Mouse (Mus musculus) forebrain, embryonic 15.5 days (tissue): ENCODE measurements around the gene Fam78b. TPM values are rescaled to one million over a fixed set of nuclear protein-coding genes. Genes with fewer than 3 reads are reported as not detected.

ENCODE experiments used
- ATAC-seq: fragments of 200-750 bp; cut with Nextera tagmentation; replicated peaks from 2 replicates; pipeline ENCODE4 v1.8.0; 2017; ENCODE audit warnings: mild to moderate bottlenecking, moderate TSS enrichment, moderate library complexity
- H3K27ac ChIP-seq: fragments of 300-500 bp; sonication (generic); replicated peaks from 2 replicates; pipeline ENCODE4 v1.5.1; 2015; ENCODE audit warnings: mild to moderate bottlenecking, inconsistent platforms
- H3K27me3 ChIP-seq: fragments of 300-500 bp; sonication (generic); 2 replicates; pipeline ENCODE4 v1.6.1; 2015; ENCODE audit warnings: inconsistent platforms
- H3K36me3 ChIP-seq: fragments of 300-500 bp; sonication (generic); 2 replicates; pipeline ENCODE4 v1.6.1; 2015; ENCODE audit warnings: mild to moderate bottlenecking, inconsistent platforms
- H3K4me1 ChIP-seq: fragments of 300-500 bp; sonication (generic); 2 replicates; pipeline ENCODE4 v1.6.1; 2015; ENCODE audit warnings: inconsistent platforms
- H3K4me2 ChIP-seq: fragments of 300-500 bp; sonication (generic); replicated peaks from 2 replicates; pipeline ENCODE4 v1.6.1; 2015; ENCODE audit warnings: mild to moderate bottlenecking, inconsistent platforms
- H3K4me3 ChIP-seq: fragments of 300-500 bp; sonication (generic); 2 replicates; pipeline ENCODE4 v1.5.1; 2015; ENCODE audit warnings: mild to moderate bottlenecking, inconsistent platforms
- H3K9ac ChIP-seq: fragments of 300-500 bp; sonication (generic); replicated peaks from 2 replicates; pipeline ENCODE4 v1.6.1; 2015; ENCODE audit warnings: mild to moderate bottlenecking, inconsistent platforms
- H3K9me3 ChIP-seq: fragments of 300-500 bp; sonication (generic); 2 replicates; pipeline ENCODE4 v1.6.1; 2016; ENCODE audit warnings: inconsistent platforms
- WGBS: fragments of 180-500 bp; shearing (Covaris S2); methylation state at CpG from one replicate; pipeline ENCODE4 v1.1.7; 2015; ENCODE audit warnings: mixed read lengths; 5-methylcytosine and 5-hydroxymethylcytosine counted together
- polyA plus RNA-seq: library from polyadenylated mRNA; unstranded; fragments of >200 nt; fragmentation: Nextera tagmentation; extraction: Ambion mirVana; gene quantifications from 2 replicates; pipeline ENCODE4 v1.2.1, GENCODE M21; 2015

The Fam78b gene
- polyA plus RNA-seq, 1 experiment from 2014 or later: 7.6 TPM

GRCm38 (mm10) chr1:167007341-167007740 is 6.1 kb downstream of the Fam78b start:
- Histone ChIP-seq H3K27ac (no peak overlapping the region), H3K9me3 (no peaks in the 10 kb centered on the region), H3K36me3 (no peaks in the 10 kb centered on the region), H3K4me2 (no peak overlapping the region), H3K9ac (no peak overlapping the region), H3K4me1 (peaks cover 20% of the 10 kb centered on the region), H3K4me3 (no peak overlapping the region), H3K27me3 (no peaks in the 10 kb centered on the region)
- 88% methylated on average over 6 of the region's 6 CpGs for WGBS
- no peak for ATAC-seq

DNA sequence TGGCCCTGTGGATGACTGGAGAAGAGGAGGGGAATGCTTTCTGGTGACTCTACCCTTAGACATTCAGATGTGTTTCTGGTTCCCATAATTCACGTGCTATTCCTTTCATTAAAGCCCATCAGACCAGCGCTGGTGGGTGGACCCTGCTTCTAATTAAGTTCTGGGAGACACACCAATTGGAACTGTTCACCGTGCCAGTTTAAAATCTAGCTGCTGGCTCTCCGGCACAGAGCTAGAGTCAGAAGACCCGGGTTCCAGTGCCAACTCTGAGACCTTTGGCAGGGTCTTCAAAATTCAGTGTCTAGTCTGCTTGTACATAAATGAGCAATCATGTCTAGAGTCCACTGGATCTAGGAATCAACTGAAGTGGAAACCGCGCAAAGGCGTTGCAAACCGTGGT is 9.0 kb downstream of the Fam78b start:
- no peak for ATAC-seq
- H3K27ac ChIP-seq: no peak overlapping the region
- no peaks in the 10 kb centered on the region for H3K36me3 ChIP-seq
- peaks cover 24% of the 10 kb centered on the region for H3K4me1 ChIP-seq
- no peaks in the 10 kb centered on the region for H3K9me3 ChIP-seq
- H3K4me2 ChIP-seq: no peak overlapping the region
- WGBS: 82% methylated on average over 9 of the region's 9 CpGs
- H3K9ac ChIP-seq: no peak overlapping the region
- no peaks in the 10 kb centered on the region for H3K27me3 ChIP-seq
- H3K4me3 ChIP-seq: no peak overlapping the region

DNA sequence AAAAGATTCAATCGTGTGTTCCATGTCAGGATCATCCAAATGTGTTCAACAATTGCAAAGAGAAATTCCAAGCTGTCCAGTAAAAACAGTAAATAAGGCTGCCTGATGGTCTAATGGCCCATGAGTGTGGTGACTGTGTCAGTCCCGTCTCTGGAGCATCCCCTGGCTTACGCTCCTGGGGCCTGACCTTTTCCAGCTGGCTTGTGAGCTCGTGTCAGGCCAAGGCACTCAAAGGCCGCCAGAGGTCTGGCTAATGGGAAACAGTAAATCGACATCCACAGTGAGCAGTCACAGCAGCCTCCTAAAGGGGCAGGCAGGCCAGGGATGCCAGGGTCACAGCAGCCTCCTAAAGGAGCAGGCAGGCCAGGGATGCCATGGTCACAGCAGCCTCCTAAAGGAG is 10.1 kb downstream of the Fam78b start:
- peaks cover 28% of the 10 kb centered on the region for H3K4me1 ChIP-seq
- H3K9ac ChIP-seq: no peak overlapping the region
- no peaks in the 10 kb centered on the region for H3K36me3 ChIP-seq
- no peak for ATAC-seq
- no peak overlapping the region for H3K4me2 ChIP-seq
- WGBS: 48% methylated on average over 6 of the region's 6 CpGs
- no peak overlapping the region for H3K27ac ChIP-seq
- no peaks in the 10 kb centered on the region for H3K9me3 ChIP-seq
- H3K4me3 ChIP-seq: no peak overlapping the region
- no peaks in the 10 kb centered on the region for H3K27me3 ChIP-seq

GRCm38 (mm10) chr1:167012616-167013015 is 11.4 kb downstream of the Fam78b start:
- peak overlapping the region; percentile 67; the same call in 1 of the 2 replicates for H3K27ac ChIP-seq
- no peak overlapping the region for H3K9ac ChIP-seq
- no peak overlapping the region for H3K4me3 ChIP-seq
- H3K4me2 ChIP-seq: no peak overlapping the region
- no peaks in the 10 kb centered on the region for H3K27me3 ChIP-seq
- ATAC-seq: no peak
- peaks cover 31% of the 10 kb centered on the region for H3K4me1 ChIP-seq
- H3K36me3 ChIP-seq: no peaks in the 10 kb centered on the region
- no peaks in the 10 kb centered on the region for H3K9me3 ChIP-seq
- 50% methylated on average over 8 of the region's 8 CpGs for WGBS

- Histone ChIP-seq H3K4me3 (no peak overlapping the region), H3K9ac (no peak overlapping the region), H3K4me1 (peaks cover 31% of the 10 kb centered on the region), H3K4me2 (no peak overlapping the region), H3K9me3 (no peaks in the 10 kb centered on the region), H3K27me3 (no peaks in the 10 kb centered on the region), H3K36me3 (no peaks in the 10 kb centered on the region), H3K27ac (peak overlapping the region; percentile 67)
- WGBS: 40% methylated on average over 7 of the region's 7 CpGs
- peak; percentile 91 for ATAC-seq
These were observed 12.1 kb downstream of the Fam78b start for GRCm38 (mm10) chr1:167013234-167013864.

DNA sequence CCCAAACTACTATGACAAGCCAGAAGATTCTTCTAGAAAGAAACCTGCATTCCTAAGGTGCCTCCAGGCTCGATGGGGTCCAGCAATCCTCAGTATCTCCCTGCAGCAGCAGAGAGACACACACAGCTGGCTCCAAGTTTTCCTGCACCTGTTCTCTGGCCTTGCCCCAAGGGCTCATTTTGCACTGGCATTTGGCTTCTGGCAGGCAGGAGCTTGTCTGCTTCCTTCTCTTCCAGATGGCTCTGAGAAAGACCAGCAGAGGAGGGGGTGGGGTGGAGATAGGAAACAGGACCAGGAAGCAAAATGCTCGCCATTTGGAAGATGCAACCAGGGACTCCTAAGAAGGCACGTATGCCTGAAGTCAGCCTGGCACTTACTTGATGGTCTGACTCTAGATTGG is 15.1 kb downstream of the Fam78b start:
- 61% methylated on average over 3 of the region's 3 CpGs for WGBS
- Histone ChIP-seq H3K4me3 (no peak overlapping the region), H3K36me3 (no peaks in the 10 kb centered on the region), H3K27ac (no peak overlapping the region), H3K27me3 (no peaks in the 10 kb centered on the region), H3K4me1 (peaks cover 31% of the 10 kb centered on the region), H3K9me3 (no peaks in the 10 kb centered on the region), H3K9ac (no peak overlapping the region), H3K4me2 (no peak overlapping the region)
- ATAC-seq: no peak

- peak; percentile 59 for ATAC-seq
- H3K4me3 ChIP-seq: no peak overlapping the region
- no peaks in the 10 kb centered on the region for H3K36me3 ChIP-seq
- H3K4me2 ChIP-seq: 0 out of 2 replicates have a peak overlapping the region, but pooled peaks have one; percentile 2
- no peaks in the 10 kb centered on the region for H3K27me3 ChIP-seq
- no peak overlapping the region for H3K9ac ChIP-seq
- peak overlapping the region; percentile 59 for H3K27ac ChIP-seq
- H3K9me3 ChIP-seq: no peaks in the 10 kb centered on the region
- 44% methylated on average over 9 of the region's 9 CpGs for WGBS
- H3K4me1 ChIP-seq: peaks cover 22% of the 10 kb centered on the region
These were observed 20.8 kb downstream of the Fam78b start for GRCm38 (mm10) chr1:167022001-167022424.

- no peaks in the 10 kb centered on the region for H3K27me3 ChIP-seq
- no peak overlapping the region for H3K4me3 ChIP-seq
- H3K9ac ChIP-seq: no peak overlapping the region
- H3K27ac ChIP-seq: peak overlapping the region; percentile 59
- H3K36me3 ChIP-seq: no peaks in the 10 kb centered on the region
- no peak overlapping the region for H3K4me2 ChIP-seq
- peaks cover 22% of the 10 kb centered on the region for H3K4me1 ChIP-seq
- ATAC-seq: peak; percentile 75
- peaks cover 4% of the 10 kb centered on the region; the same call in 1 of the 2 replicates for H3K9me3 ChIP-seq
- 26% methylated on average over 8 of the region's 8 CpGs for WGBS
These were observed 21.4 kb downstream of the Fam78b start for GRCm38 (mm10) chr1:167022541-167023121.

DNA sequence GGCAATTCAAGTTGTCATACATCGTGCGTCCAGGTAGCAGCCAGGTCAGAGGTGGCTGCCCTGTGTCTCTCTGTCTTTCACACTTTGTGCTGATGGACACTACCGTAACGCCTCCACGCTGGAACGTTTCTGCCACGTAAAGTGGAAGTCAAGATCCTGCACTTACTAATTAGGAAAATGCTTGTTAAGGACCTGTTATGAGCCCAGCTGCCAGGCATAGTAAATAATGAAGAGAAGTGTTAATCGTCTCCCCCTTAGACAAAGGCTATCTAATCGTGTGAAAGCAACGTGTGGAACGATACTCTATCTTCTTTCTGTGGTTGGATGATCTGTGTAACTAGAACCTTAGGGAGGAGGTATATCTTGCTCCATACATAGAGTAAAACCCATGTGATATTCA is 22.6 kb downstream of the Fam78b start:
- no peaks in the 10 kb centered on the region for H3K27me3 ChIP-seq
- no peak overlapping the region for H3K4me3 ChIP-seq
- H3K36me3 ChIP-seq: no peaks in the 10 kb centered on the region
- no peak overlapping the region for H3K27ac ChIP-seq
- H3K9ac ChIP-seq: no peak overlapping the region
- peaks cover 10% of the 10 kb centered on the region; the same call in 1 of the 2 replicates for H3K9me3 ChIP-seq
- 0 out of 2 replicates have a peak, but pooled peaks have one; percentile 4 for ATAC-seq
- peaks cover 22% of the 10 kb centered on the region for H3K4me1 ChIP-seq
- no peak overlapping the region for H3K4me2 ChIP-seq
- 41% methylated on average over 11 of the region's 11 CpGs for WGBS

- Histone ChIP-seq H3K4me1 (peaks cover 22% of the 10 kb centered on the region), H3K27ac (no peak overlapping the region), H3K9ac (no peak overlapping the region), H3K4me2 (no peak overlapping the region), H3K27me3 (no peaks in the 10 kb centered on the region), H3K36me3 (no peaks in the 10 kb centered on the region), H3K4me3 (no peak overlapping the region), H3K9me3 (peaks cover 10% of the 10 kb centered on the region; the same call in 1 of the 2 replicates)
- no peak for ATAC-seq
- 78% methylated on average over 4 of the region's 4 CpGs for WGBS
These were observed 23.7 kb downstream of the Fam78b start for GRCm38 (mm10) chr1:167024961-167025360.

DNA sequence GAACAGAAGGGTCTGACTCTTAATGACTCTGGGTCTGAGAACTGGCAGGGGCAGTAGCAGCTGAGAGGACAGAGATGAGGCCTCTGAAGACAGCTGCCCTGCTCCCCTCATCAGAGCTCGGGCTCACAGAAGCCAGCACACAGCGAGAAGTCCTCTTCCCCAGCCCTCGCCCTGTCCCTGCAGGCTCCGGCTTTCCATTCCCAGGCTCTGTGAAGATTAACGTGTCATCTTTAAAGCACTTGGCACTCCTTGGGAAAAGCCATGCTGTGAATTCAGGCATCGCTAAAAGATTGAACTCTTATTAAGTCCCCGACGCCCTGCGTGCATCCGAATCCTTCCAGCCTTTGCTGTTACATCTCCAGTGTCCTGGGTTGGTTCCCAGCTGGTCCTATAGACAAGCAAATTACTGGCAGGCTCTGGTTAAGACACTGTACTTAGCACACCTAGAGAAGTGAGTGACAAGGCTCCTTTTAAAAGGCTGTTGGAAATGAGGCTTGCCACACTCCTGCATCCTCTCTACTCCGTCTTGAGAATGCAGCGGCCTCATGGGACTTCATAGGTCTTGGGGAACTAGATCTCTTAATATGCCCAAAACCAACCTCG is 30.9 kb downstream of the Fam78b start:
- no peak overlapping the region for H3K4me2 ChIP-seq
- H3K27ac ChIP-seq: 0 out of 2 replicates have a peak overlapping the region, but pooled peaks have one; percentile 7
- WGBS: 44% methylated on average over 13 of the region's 13 CpGs
- H3K4me1 ChIP-seq: peaks cover 5% of the 10 kb centered on the region; the same call in 1 of the 2 replicates
- H3K27me3 ChIP-seq: no peaks in the 10 kb centered on the region
- no peak overlapping the region for H3K4me3 ChIP-seq
- H3K9me3 ChIP-seq: peaks cover 10% of the 10 kb centered on the region; the same call in 1 of the 2 replicates
- peak; percentile 68 for ATAC-seq
- no peak overlapping the region for H3K9ac ChIP-seq
- no peaks in the 10 kb centered on the region for H3K36me3 ChIP-seq

DNA sequence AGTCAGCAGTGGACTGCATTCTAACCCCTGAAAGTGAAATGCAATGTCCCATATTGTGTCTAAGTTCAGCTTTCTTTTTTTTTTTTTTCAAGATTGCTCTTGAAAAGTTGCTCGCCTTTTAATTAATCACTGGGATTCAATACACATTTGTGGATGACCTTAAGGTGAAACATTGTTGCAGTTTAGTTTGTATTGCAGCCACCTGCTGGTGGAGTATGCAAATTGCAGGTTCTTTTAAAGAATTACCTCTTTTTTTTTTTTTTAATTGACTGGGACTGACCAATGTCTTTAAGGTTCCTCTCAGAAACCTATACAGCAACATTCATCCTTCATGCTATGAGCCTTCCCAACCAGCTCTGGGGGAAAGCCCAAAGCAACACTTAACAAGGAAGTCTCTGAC is 33.2 kb downstream of the Fam78b start:
- WGBS: 87% methylated on average over 1 of the region's 1 CpGs
- Histone ChIP-seq H3K27me3 (no peaks in the 10 kb centered on the region), H3K4me1 (peaks cover 5% of the 10 kb centered on the region; the same call in 1 of the 2 replicates), H3K27ac (no peak overlapping the region), H3K4me2 (no peak overlapping the region), H3K9me3 (no peaks in the 10 kb centered on the region), H3K9ac (no peak overlapping the region), H3K4me3 (no peak overlapping the region), H3K36me3 (no peaks in the 10 kb centered on the region)
- ATAC-seq: no peak
